Mouse (Mus musculus): ENCODE measurements around the gene Scp2d1.
"Not testable (repeated sequence)": the region's sequence is repeated elsewhere in the genome, so short reads cannot be mapped to it uniquely, and the experiment has no call there.

Scp2d1 gene

GRCm38 (mm10) chr2:144823356-144823755 lies at the start of gene Scp2d1:
Scp2d1 (plus strand) TSS chr2:144823656.
- not testable (repeated sequence) for DNase-seq (ENCODE audit: low spot score in 2 of 2)

- DNase-seq (ENCODE audit: low spot score in 2 of 2), result no peak
Measured at GRCm38 (mm10) chr2:144774636-144775160, 48.8 kb upstream of the Scp2d1 start.

GRCm38 (mm10) chr2:144775626-144776025 lies 47.8 kb upstream of the Scp2d1 start:
- no peak for DNase-seq (ENCODE audit: low spot score in 2 of 2)

DNA sequence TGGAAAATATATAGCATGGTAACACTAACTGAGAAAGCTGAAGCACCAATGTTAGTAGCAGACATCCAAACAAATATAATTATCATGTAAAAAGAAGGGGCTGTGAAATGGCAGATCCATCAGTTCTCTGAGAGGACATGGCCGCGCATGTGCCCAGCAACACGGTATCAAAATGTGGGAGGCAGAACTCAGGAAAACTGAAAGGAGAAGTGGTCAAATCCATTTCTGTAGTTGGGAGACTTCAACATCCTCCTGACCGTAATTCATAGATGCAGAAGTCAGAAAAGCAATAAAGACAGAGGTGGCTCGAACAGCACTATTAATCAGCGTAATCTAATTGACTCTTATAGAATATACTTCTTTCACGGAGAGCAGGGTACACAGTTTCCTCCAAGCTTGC lies 44.2 kb upstream of the Scp2d1 start:
- no peak for DNase-seq (ENCODE audit: low spot score in 2 of 2)

DNA sequence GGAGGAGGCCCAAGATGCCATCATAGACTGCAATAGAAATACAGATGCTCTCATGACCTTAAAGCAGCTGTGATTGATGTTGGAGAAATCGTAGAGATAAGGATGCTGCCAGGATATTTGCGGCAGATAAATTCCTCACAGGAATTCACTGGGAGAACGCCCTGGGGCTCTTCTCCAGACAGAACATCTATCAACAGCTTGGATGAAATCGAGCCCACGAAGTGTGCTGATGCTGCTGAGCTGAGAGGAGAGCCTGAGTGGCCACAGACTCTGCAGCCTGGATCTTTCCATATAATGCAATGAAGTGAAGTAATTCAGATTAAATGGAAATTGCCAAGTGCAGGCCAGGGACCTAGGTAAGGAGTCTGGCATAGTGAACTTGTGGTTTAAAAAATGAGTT lies 42.7 kb upstream of the Scp2d1 start:
- DNase-seq (ENCODE audit: low spot score in 2 of 2), result peak in 1 of 2 experiments; percentile 49

DNA sequence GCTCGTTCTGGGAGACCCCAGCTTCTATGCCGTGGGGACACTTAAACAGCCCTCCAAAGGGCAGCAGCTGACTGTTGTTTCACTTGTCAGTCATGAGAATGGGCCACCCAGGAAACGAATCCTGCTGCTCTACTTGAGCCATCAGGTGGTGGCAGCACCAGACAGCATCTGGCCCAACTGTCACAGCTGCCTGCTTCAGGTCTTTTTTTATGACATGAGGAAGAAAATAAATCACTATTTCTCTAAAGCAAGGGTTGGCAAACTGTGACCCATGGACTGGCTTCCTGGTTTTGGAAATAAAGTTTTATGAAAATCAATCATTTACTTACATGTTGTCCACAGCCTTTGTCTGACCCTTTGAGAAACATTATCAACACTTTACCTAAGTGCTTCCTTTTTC lies 41.6 kb upstream of the Scp2d1 start:
- DNase-seq (ENCODE audit: low spot score in 2 of 2), result peak in 1 of 2 experiments; percentile 34

DNA sequence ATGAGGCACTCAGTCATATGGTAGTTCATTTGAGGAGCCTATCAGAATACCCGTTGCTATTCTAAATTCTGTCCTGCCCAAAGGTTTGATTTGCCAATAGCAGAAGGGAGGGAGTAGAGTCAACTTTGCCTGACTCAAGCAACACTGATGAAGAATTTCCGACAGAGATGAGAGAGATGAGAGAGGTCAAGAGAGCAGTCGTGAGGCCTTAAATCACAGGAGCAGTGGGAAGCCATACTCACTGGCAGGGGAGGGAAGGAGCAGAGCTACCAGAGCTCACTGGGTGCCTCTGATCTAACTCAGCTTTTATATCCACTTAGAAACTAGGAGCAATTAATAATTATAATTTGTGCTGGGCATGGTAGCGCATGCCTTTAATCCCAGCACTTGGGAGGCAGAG lies 41.0 kb upstream of the Scp2d1 start:
- DNase-seq (ENCODE audit: low spot score in 2 of 2), result no peak

DNA sequence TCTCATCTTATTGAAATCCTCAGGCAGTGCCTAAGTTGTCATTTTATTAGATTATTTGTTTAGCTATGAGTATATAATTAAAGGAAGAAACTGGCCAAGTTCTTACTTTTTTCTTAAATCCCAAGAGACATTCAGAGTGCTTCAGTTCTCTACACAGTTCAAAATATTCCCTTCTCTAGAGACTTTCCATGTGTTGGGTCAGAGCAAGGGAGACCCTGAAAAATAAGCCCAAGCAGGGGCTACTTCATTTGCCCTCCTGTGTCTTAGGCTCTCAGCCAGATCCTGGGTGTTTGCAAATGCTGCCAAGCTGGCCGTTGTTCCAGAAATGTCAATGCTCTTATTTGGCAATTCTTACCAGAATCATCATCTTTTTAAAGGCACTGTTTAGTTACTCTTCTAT lies 40.3 kb upstream of the Scp2d1 start:
- DNase-seq (ENCODE audit: low spot score in 2 of 2), result no peak

- no peak for DNase-seq (ENCODE audit: low spot score in 2 of 2)
Measured at GRCm38 (mm10) chr2:144783831-144784230, 39.6 kb upstream of the Scp2d1 start.

DNA sequence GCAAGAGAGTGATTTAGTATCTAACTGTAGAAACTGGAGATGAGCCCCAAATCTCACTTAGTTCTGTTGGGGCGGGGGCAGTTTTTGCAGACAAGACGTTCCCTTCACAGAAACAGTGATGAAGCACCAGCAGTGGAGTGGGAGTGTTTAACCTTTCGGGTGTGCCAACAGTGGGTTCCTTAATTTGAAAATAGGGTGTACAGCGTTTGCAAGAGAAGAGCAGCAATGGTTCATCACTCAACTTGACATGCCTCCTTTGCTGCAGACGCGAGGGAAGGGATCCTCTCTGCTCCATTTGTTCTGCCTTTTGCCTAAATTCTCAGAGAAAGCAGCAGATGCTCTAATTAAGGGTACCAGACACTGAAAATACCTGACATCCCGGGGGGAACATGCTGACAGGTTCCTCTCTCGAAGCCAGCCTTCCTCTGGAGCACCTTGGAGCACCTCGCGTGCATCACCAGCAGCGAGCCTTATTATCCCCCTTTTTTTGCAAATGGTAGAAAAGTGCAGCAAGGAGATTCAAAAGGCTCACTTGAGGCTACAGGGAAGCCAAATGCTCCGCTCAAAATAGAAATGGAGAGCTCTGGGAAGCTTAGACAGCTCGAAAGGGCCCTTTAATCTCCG lies 31.7 kb upstream of the Scp2d1 start:
- no peak for DNase-seq (ENCODE audit: low spot score in 2 of 2)

DNA sequence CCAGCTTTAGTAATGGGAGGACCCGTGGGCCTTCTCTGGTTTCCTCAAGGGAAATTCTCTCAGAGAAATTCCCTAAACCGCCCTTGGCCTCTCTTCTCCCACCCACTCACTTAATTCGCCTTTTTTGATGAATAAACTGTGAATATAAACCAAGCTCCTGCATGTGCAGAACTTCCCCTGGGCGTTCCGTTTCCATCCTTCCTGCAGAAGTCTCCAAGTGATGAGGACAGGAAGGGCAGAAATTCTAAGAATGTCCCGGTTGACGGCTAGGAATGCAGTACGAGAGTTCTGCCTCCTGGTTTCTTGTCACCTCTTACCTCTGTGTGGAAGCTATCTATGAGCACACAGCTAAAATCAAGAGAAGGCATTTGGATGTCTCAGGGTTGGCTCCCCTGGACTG lies 25.9 kb upstream of the Scp2d1 start:
- no peak for DNase-seq (ENCODE audit: low spot score in 2 of 2)

DNA sequence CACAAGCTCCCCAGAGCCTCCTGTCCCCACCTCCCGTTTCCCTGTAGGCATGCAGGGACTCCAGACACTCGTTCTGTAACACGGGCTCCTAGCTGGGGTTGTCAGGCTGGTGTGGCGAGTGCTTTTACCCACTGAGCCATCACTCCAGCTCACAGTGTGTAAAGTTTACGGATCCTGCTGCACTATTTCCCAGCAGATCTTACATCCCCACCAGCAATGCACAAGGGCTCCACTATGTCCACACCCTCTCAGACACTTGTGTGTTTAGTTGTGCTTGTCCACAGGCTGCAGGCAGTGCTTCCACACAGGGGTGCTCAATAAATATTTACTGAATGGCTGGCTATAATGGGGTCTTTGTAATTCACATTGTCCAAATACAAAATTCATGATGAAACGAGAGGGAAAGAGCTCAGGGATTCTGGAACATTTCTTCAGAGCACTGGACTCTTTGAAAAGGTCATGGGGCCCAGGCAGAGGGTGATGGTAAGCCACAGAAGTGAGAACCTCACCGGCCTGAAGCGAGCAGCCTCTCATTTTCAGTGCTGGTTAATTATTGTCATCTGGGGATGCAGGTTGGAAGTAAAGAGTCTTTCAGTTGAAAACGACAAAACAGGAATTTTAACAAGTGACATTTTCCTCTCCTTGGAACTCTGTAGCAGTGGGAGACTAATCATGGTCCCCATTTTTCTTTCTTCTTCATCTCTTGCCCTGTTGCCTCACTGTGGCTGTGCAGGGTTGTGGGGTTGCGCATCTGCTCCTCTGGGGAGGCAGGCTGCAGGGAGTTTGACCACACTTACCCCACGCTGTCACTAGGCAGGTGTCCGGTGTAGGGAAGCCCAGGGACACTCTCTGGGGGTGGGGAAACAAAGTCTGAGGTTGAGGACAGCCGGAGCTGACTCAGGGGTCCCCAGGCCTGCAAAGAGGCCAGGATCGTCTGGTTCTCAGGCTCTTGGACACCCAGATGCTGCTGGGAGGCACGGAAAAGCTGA lies 15.4 kb upstream of the Scp2d1 start:
- DNase-seq (ENCODE audit: low spot score in 2 of 2), result no peak

GRCm38 (mm10) chr2:144828457-144828985 lies 5.1 kb downstream of the Scp2d1 start:
- DNase-seq (ENCODE audit: low spot score in 2 of 2), result no peak

- DNase-seq (ENCODE audit: low spot score in 2 of 2), result no peak
Measured at GRCm38 (mm10) chr2:144836667-144837311, 13.3 kb downstream of the Scp2d1 start.

- no peak for DNase-seq (ENCODE audit: low spot score in 2 of 2)
Measured at GRCm38 (mm10) chr2:144837312-144837679, 13.8 kb downstream of the Scp2d1 start.

DNA sequence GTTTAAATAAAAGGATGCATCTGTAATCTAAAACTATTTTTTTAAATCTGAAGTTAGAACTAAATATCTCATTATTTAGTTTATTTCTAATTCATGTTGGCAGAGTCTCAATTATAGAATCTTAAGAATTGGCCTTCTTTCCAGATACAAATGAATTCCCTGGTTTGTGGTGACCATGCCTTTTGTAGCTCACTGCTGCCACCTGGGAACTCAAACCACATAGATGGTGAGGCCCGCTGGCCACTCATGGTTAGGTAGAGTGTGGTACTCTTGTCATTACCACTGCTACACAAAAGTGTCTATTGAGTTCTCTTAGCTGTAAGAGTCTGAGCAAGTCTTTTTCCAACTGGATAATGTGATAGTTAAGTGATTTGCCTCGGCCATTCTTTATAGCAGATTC lies 45.4 kb downstream of the Scp2d1 start:
- no peak for DNase-seq (ENCODE audit: low spot score in 2 of 2)

Measured in urinary bladder, postnatal 4 days (tissue).